Mouse (Mus musculus) midbrain, embryonic 11.5 days (tissue): ENCODE data around the gene Amigo3. TPM values are rescaled to one million over a fixed set of nuclear protein-coding genes. Genes with fewer than 3 reads are reported as not detected.

ENCODE experiments used
- ATAC-seq: fragments of 200-750 bp; cut with Nextera tagmentation; 2 replicates; pipeline ENCODE4 v1.8.0; 2017; ENCODE audit warnings: moderate TSS enrichment, moderate library complexity; ENCODE audit not compliant: low FRiP score
- DNase-seq: peaks from one replicate; pipeline ENCODE4 v3.0.0; 2015; ENCODE audit warnings: low spot score; ENCODE audit errors: missing footprints
- H3K27ac ChIP-seq: fragments of 300-500 bp; sonication (generic); 2 replicates; pipeline ENCODE4 v1.5.1; 2014; ENCODE audit warnings: low read depth, low read length
- H3K27me3 ChIP-seq: fragments of 300-500 bp; sonication (generic); 2 replicates; pipeline ENCODE4 v1.6.1; 2014; ENCODE audit warnings: mild to moderate bottlenecking, low read length, moderate library complexity, mixed read lengths; ENCODE audit not compliant: control insufficient read depth, insufficient read depth
- H3K36me3 ChIP-seq: fragments of 300-500 bp; sonication (generic); 2 replicates; pipeline ENCODE4 v1.6.1; 2014; ENCODE audit warnings: mild to moderate bottlenecking, low read length, moderate library complexity, mixed read lengths; ENCODE audit not compliant: control insufficient read depth, insufficient read depth
- H3K4me1 ChIP-seq: fragments of 300-500 bp; sonication (generic); 2 replicates; pipeline ENCODE4 v1.6.1; 2014; ENCODE audit warnings: low read length; ENCODE audit not compliant: control insufficient read depth, insufficient read depth
- H3K4me2 ChIP-seq: fragments of 300-500 bp; sonication (generic); 2 replicates; pipeline ENCODE4 v1.6.1; 2014; ENCODE audit warnings: mild to moderate bottlenecking, moderate library complexity
- H3K4me3 ChIP-seq: fragments of 300-500 bp; sonication (generic); 2 replicates; pipeline ENCODE4 v1.5.1; 2014; ENCODE audit warnings: low read depth, low read length
- H3K9ac ChIP-seq: fragments of 300-500 bp; sonication (generic); 2 replicates; pipeline ENCODE4 v1.6.1; 2014; ENCODE audit warnings: low read length
- H3K9me3 ChIP-seq: fragments of 300-500 bp; sonication (generic); 2 replicates; pipeline ENCODE4 v1.6.1; 2016; ENCODE audit warnings: low read length; ENCODE audit not compliant: control insufficient read depth
- WGBS: fragments of 180-500 bp; shearing (Covaris S2); extraction: QIAGEN DNeasy Blood & Tissue Kit; methylation state at CpG from one replicate; pipeline ENCODE4 v1.1.7; 2014; 5-methylcytosine and 5-hydroxymethylcytosine counted together
- polyA plus RNA-seq: library from polyadenylated mRNA; unstranded; fragments of >200 nt; fragmentation: Nextera tagmentation; extraction: Ambion mirVana; gene quantifications from 2 replicates; pipeline ENCODE4 v1.2.1, GENCODE M21; 2014

The Amigo3 gene
- polyA plus RNA-seq, 1 experiment from 2014 or later, result 2.0 TPM

- Histone ChIP-seq H3K27me3 (no peaks in the 10 kb centered on the region), H3K4me1 (no peaks in the 10 kb centered on the region), H3K36me3 (peaks cover 26% of the 10 kb centered on the region), H3K27ac (no peak overlapping the region), H3K4me3 (no peak overlapping the region), H3K4me2 (no peak overlapping the region), H3K9me3 (no peaks in the 10 kb centered on the region), H3K9ac (no peak overlapping the region)
- WGBS, result 99% methylated on average over 3 of the region's 3 CpGs
- no peak for ATAC-seq
- no peak for DNase-seq
Observed at GRCm38 (mm10) chr9:108027867-108028266, 25.1 kb upstream of the Amigo3 start.

GRCm38 (mm10) chr9:108032126-108032525, 20.8 kb upstream of the Amigo3 start:
- Histone ChIP-seq H3K9ac (no peak overlapping the region), H3K4me3 (no peak overlapping the region), H3K4me2 (no peak overlapping the region), H3K36me3 (peaks cover 14% of the 10 kb centered on the region), H3K27ac (no peak overlapping the region), H3K4me1 (no peaks in the 10 kb centered on the region), H3K27me3 (no peaks in the 10 kb centered on the region), H3K9me3 (no peaks in the 10 kb centered on the region)
- 85% methylated on average over 5 of the region's 5 CpGs for WGBS
- DNase-seq (no peak), ATAC-seq (no peak)

GRCm38 (mm10) chr9:108035331-108036156, 17.4 kb upstream of the Amigo3 start:
- H3K36me3 ChIP-seq, result peaks cover 5% of the 10 kb centered on the region
- no peak overlapping the region for H3K27ac ChIP-seq
- H3K4me1 ChIP-seq, result no peaks in the 10 kb centered on the region
- H3K4me2 ChIP-seq, result no peak overlapping the region
- ATAC-seq, result no peak
- no peak overlapping the region for H3K9ac ChIP-seq
- no peak for DNase-seq
- H3K27me3 ChIP-seq, result no peaks in the 10 kb centered on the region
- H3K9me3 ChIP-seq, result no peaks in the 10 kb centered on the region
- no peak overlapping the region for H3K4me3 ChIP-seq
- WGBS, result 100% methylated on average over 2 of the region's 2 CpGs

- peaks cover 14% of the 10 kb centered on the region for H3K4me1 ChIP-seq
- DNase-seq, result no peak
- H3K27me3 ChIP-seq, result no peaks in the 10 kb centered on the region
- H3K9ac ChIP-seq, result no peak overlapping the region
- no peaks in the 10 kb centered on the region for H3K9me3 ChIP-seq
- 97% methylated on average over 8 of the region's 8 CpGs for WGBS
- H3K27ac ChIP-seq, result no peak overlapping the region
- H3K36me3 ChIP-seq, result peaks cover 15% of the 10 kb centered on the region
- no peak for ATAC-seq
- H3K4me2 ChIP-seq, result no peak overlapping the region
- H3K4me3 ChIP-seq, result no peak overlapping the region
Observed at GRCm38 (mm10) chr9:108044751-108045492, 8.0 kb upstream of the Amigo3 start.

- no peaks in the 10 kb centered on the region for H3K9me3 ChIP-seq
- ATAC-seq (no peak), DNase-seq (no peak)
- no peak overlapping the region for H3K4me3 ChIP-seq
- 82% methylated on average over 4 of the region's 4 CpGs for WGBS
- no peak overlapping the region for H3K4me2 ChIP-seq
- H3K27ac ChIP-seq, result no peak overlapping the region
- peaks cover 14% of the 10 kb centered on the region for H3K4me1 ChIP-seq
- no peaks in the 10 kb centered on the region for H3K27me3 ChIP-seq
- H3K36me3 ChIP-seq, result peaks cover 14% of the 10 kb centered on the region
- H3K9ac ChIP-seq, result no peak overlapping the region
Observed at GRCm38 (mm10) chr9:108046582-108046981, 6.4 kb upstream of the Amigo3 start.

GRCm38 (mm10) chr9:108047601-108048565, 5.1 kb upstream of the Amigo3 start:
- Histone ChIP-seq H3K4me1 (peaks cover 14% of the 10 kb centered on the region), H3K9ac (peak overlapping the region; percentile 58; the same call in 1 of the 2 replicates), H3K27me3 (no peaks in the 10 kb centered on the region), H3K36me3 (peaks cover 14% of the 10 kb centered on the region), H3K4me3 (peak overlapping the region; percentile 76), H3K27ac (peak overlapping the region; percentile 48; the same call in 1 of the 2 replicates), H3K4me2 (peak overlapping the region; percentile 87), H3K9me3 (no peaks in the 10 kb centered on the region)
- 48% methylated on average over 17 of the region's 17 CpGs for WGBS
- DNase-seq (peak; percentile 84), ATAC-seq (no peak)

GRCm38 (mm10) chr9:108048566-108048955, 4.4 kb upstream of the Amigo3 start:
- peaks cover 14% of the 10 kb centered on the region for H3K36me3 ChIP-seq
- H3K9me3 ChIP-seq, result no peaks in the 10 kb centered on the region
- no peak; the same call in 1 of the 2 replicates for ATAC-seq
- H3K4me1 ChIP-seq, result peaks cover 17% of the 10 kb centered on the region
- WGBS, result 1% methylated on average over 19 of the region's 19 CpGs
- H3K27ac ChIP-seq, result peak overlapping the region; percentile 48; the same call in 1 of the 2 replicates
- H3K9ac ChIP-seq, result peak overlapping the region; percentile 58
- H3K27me3 ChIP-seq, result no peaks in the 10 kb centered on the region
- peak; percentile 91 for DNase-seq
- peak overlapping the region; percentile 76 for H3K4me3 ChIP-seq
- H3K4me2 ChIP-seq, result peak overlapping the region; percentile 87

- Histone ChIP-seq H3K4me3 (peak within 1 kb of the TSS; percentile 76), H3K36me3 (peaks cover 14% of the 10 kb centered on the region), H3K9ac (peak within 1 kb of the TSS; percentile 75), H3K4me2 (peak within 1 kb of the TSS; percentile 87), H3K27ac (peak within 1 kb of the TSS; percentile 48), H3K27me3 (no peaks in the 10 kb centered on the region), H3K4me1 (peaks cover 17% of the 10 kb centered on the region), H3K9me3 (no peaks in the 10 kb centered on the region)
- under 1% methylated on average over 39 of the region's 39 CpGs for WGBS
- ATAC-seq, result peak; percentile 96
- peak; percentile 99 for DNase-seq
Observed at GRCm38 (mm10) chr9:108049016-108049455, 3.9 kb upstream of the Amigo3 start, which contains the start of gene Gmppb. Gene Gmppb, plus strand, starts transcription at chr9:108049242.
